Mouse (Mus musculus) liver, adult 2 months (tissue): ENCODE data around the gene Nfkbia. TPM values are rescaled to one million over a fixed set of nuclear protein-coding genes. Genes with fewer than 3 reads are reported as not detected.
A peak's percentile ranks its signal among the peaks of the same experiment; 100 is the strongest.

Experiments used
- DNase-seq: peaks from one replicate; pipeline ENCODE4 v3.0.0-alpha.2; 2011; ENCODE audit warnings: low read depth, low spot score; ENCODE audit errors: extremely low read depth
- H3K27ac ChIP-seq: fragments of 200-500 bp; replicated peaks from 2 replicates; pipeline ENCODE4 v1.5.1; 2012; ENCODE audit warnings: low read depth, mild to moderate bottlenecking, control low read depth, inconsistent platforms, low read length; ENCODE audit not compliant: insufficient read depth
- H3K27me3 ChIP-seq: fragments of 200-500 bp; 2 replicates; pipeline ENCODE4 v1.6.1; 2012; ENCODE audit warnings: mild to moderate bottlenecking, moderate library complexity, low read length, inconsistent platforms; ENCODE audit not compliant: control insufficient read depth, insufficient read depth
- H3K36me3 ChIP-seq: fragments of 200-500 bp; 2 replicates; pipeline ENCODE4 v1.6.1; 2012; ENCODE audit warnings: low read length, inconsistent platforms; ENCODE audit not compliant: control insufficient read depth, insufficient read depth
- H3K4me1 ChIP-seq: fragments of 200-500 bp; 2 replicates; pipeline ENCODE4 v1.6.1; 2011; ENCODE audit warnings: low read length; ENCODE audit not compliant: control insufficient read depth, insufficient read depth
- H3K4me3 ChIP-seq: fragments of 200-500 bp; 2 replicates; pipeline ENCODE4 v1.5.1; 2011; ENCODE audit warnings: low read depth, mild to moderate bottlenecking, control low read depth, low read length, moderate library complexity; ENCODE audit not compliant: insufficient read depth
- H3K79me2 ChIP-seq: fragments of 200-500 bp; 2 replicates; pipeline ENCODE4 v1.6.1; 2012; ENCODE audit warnings: inconsistent platforms, mild to moderate bottlenecking, low read length, moderate library complexity; ENCODE audit not compliant: control insufficient read depth, insufficient read depth
- H3K9ac ChIP-seq: fragments of 200-500 bp; 2 replicates; pipeline ENCODE4 v1.6.1; 2012; ENCODE audit warnings: low read depth, mild to moderate bottlenecking, control low read depth, inconsistent platforms, low read length
- CTCF ChIP-seq: fragments of 200-500 bp; IDR thresholded peaks from 2 replicates; pipeline ENCODE4 v1.5.1; 2011; ENCODE audit warnings: low read depth, low read length, control low read depth
- POLR2A ChIP-seq: fragments of 200-500 bp; IDR thresholded peaks from 2 replicates; pipeline ENCODE4 v1.6.1; 2011; ENCODE audit warnings: low read length, control low read depth; ENCODE audit not compliant: insufficient read depth; ENCODE audit errors: extremely low read depth
- WGBS: fragments of 180-500 bp; shearing (Covaris S2); methylation state at CpG from one replicate; pipeline ENCODE4 v1.1.7; 2018; 5-methylcytosine and 5-hydroxymethylcytosine counted together
- polyA plus RNA-seq: library from polyadenylated mRNA; depleted of rRNA; stranded (reverse); fragments of >200 nt; gene quantifications from 2 replicates; pipeline ENCODE4 v1.2.3, GENCODE M21; 2012
- total RNA-seq: library from RNA; depleted of rRNA; stranded (reverse); fragments of >200 nt; gene quantifications from 2 replicates; pipeline ENCODE4 v1.2.3, GENCODE M21; 2014

The Nfkbia gene
- total and polyA plus RNA-seq, 2 experiments, result 76.4 to 85.6 TPM

DNA sequence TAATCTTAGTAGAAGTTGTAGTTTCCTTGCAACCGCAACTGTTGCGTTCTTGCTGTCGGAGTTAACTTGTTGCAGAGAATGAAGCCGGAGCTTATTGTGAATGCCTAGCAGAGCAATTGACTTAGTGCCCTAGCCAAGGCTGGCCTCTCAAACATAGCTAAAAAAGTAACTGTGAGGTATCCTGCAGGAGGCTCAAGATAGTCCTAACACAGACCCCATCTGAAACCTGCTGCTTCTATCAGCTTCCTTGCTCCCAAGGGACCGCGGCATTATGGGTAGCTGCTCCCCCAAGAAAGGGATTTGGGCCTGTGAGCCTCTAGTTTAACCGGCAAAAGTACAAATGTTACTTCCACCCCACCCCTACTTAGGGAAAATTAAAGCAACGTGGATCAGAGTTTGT lies 934 bp upstream of the Nfkbia start:
- Histone ChIP-seq H3K4me3 (no peak overlapping the region), H3K27me3 (no peaks in the 10 kb centered on the region), H3K36me3 (peaks cover 31% of the 10 kb centered on the region), H3K79me2 (peaks cover 8% of the 10 kb centered on the region; the same call in 1 of the 2 replicates), H3K4me1 (peaks cover 20% of the 10 kb centered on the region), H3K9ac (peak overlapping the region; percentile 26; the same call in 1 of the 2 replicates), H3K27ac (peak overlapping the region; percentile 95)
- TF ChIP-seq POLR2A, result no peak
- no peak for TF ChIP-seq CTCF
- DNase-seq, result no peak
- WGBS, result 69% methylated on average over 8 of the region's 8 CpGs

DNA sequence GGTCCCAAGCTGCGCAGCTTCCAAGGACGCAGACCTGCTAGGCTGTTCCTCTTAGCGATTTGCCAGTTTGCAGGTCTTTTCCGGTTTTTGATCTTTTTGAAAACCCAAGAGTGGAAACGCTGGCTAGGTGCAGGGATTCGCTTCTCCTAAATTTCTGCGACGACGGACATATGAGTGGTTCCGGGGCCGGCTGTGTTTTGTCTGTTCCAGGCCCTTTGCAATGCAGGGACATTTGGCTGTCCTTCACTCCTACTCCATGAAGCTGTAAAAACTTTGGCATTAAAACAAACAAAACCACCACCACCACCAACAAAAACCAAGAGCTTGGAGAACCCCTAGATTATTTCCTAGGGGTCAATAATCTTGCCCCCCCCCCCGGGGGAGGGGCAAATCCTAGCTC lies 494 bp upstream of the Nfkbia start:
- Histone ChIP-seq H3K27ac (peak overlapping the region; percentile 95), H3K27me3 (no peaks in the 10 kb centered on the region), H3K4me1 (peaks cover 22% of the 10 kb centered on the region), H3K4me3 (peak overlapping the region; percentile 32), H3K9ac (peak overlapping the region; percentile 65), H3K79me2 (peaks cover 8% of the 10 kb centered on the region; the same call in 1 of the 2 replicates), H3K36me3 (peaks cover 35% of the 10 kb centered on the region)
- no peak for TF ChIP-seq POLR2A
- no peak for TF ChIP-seq CTCF
- peak; percentile 41 for DNase-seq
- WGBS, result 1% methylated on average over 12 of the region's 12 CpGs

GRCm38 (mm10) chr12:55491516-55492183 lies 797 bp downstream of the Nfkbia start:
- H3K36me3 ChIP-seq, result peaks cover 35% of the 10 kb centered on the region
- H3K27ac ChIP-seq, result peak overlapping the region; percentile 96
- DNase-seq, result peak; percentile 78
- H3K79me2 ChIP-seq, result peaks cover 8% of the 10 kb centered on the region; the same call in 1 of the 2 replicates
- H3K4me3 ChIP-seq, result peak overlapping the region; percentile 80
- H3K4me1 ChIP-seq, result peaks cover 30% of the 10 kb centered on the region
- H3K9ac ChIP-seq, result peak overlapping the region; percentile 92
- 1% methylated on average over 43 of the region's 57 CpGs for WGBS
- no peak for TF ChIP-seq POLR2A
- TF ChIP-seq CTCF, result peak; percentile 36; the same call in 1 of the 2 replicates
- no peaks in the 10 kb centered on the region for H3K27me3 ChIP-seq

DNA sequence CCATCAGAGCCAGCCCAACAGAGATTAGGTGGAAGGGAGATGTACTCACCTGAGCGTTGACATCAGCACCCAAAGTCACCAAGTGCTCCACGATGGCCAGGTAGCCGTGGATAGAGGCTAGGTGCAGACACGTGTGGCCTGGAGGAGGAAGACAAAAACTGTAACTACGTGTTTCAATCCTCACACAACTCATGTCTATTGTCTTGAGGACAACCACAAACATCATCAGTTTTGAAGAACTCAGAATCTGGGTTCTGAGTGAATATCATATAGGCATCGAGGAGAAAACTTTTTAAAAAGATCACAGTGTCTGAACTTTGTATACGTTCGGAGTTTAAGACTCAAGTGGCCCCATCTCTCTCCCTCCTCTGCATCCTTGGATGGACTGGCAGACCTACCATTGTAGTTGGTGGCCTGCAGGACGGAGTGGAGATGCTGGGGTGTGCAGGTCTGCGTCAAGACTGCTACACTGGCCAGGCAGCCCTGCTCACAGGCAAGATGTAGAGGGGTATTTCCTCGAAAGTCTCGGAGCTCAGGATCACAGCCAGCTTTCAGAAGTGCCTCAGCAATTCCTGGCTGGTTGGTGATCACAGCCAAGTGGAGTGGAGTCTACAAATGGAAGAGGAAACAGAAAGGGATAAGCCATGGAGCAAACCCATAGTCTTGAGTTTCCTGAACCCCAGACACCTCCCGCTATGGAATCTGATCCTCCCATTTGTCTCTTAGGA lies 1.6 kb downstream of the Nfkbia start:
- Histone ChIP-seq H3K9ac (peak overlapping the region; percentile 76), H3K4me1 (peaks cover 30% of the 10 kb centered on the region), H3K27me3 (no peaks in the 10 kb centered on the region), H3K79me2 (peaks cover 8% of the 10 kb centered on the region; the same call in 1 of the 2 replicates), H3K4me3 (peak overlapping the region; percentile 73), H3K27ac (peak overlapping the region; percentile 92), H3K36me3 (peaks cover 35% of the 10 kb centered on the region)
- TF ChIP-seq CTCF, result no peak
- TF ChIP-seq POLR2A, result no peak
- peak; percentile 50 for DNase-seq
- 44% methylated on average over 13 of the region's 13 CpGs for WGBS

DNA sequence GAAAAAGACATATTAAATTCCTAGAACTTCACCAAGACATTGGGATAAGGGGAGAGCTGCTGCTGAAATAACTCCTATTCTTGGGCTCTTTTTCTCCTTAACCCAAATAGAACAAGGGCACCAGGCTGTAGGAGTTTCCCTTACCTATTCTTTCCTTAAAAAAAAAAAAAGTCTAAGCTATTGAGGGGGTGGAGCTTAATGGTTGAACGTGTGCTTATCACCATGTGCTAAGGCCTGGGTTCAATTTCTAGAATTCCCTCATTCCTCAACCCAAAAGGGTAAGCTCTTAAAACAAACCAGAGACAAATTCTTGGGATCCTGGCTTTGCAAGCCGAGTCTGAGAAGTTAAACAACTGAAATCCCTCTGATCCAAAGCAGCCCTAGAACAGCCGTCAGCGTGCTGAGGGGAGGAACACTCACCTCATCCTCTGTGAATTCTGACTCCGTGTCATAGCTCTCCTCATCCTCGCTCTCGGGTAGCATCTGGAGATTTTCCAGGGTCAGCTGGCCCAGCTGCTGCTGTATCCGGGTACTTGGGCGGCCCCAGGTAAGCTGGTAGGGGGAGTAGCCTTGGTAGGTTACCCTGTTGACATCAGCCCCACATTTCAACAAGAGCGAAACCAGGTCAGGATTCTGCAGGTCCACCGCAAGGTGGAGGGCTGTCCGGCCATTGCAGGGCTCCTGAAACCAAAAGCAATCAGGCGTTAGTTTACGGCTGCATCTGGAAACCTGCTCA lies 2.3 kb downstream of the Nfkbia start:
- peak overlapping the region; percentile 92 for H3K27ac ChIP-seq
- DNase-seq, result no peak
- H3K9ac ChIP-seq, result peak overlapping the region; percentile 76
- 32% methylated on average over 14 of the region's 14 CpGs for WGBS
- no peaks in the 10 kb centered on the region for H3K27me3 ChIP-seq
- peak overlapping the region; percentile 73 for H3K4me3 ChIP-seq
- peaks cover 35% of the 10 kb centered on the region for H3K36me3 ChIP-seq
- H3K4me1 ChIP-seq, result peaks cover 30% of the 10 kb centered on the region
- peaks cover 8% of the 10 kb centered on the region; the same call in 1 of the 2 replicates for H3K79me2 ChIP-seq
- TF ChIP-seq CTCF (no peak), POLR2A (no peak)
